Mouse (Mus musculus) layer of hippocampus, adult 11-12 months (tissue): ENCODE data around the gene Gm11111.

Experiments
- DNase-seq: peaks from one replicate; pipeline ENCODE4 v3.0.0; 2022; ENCODE audit warnings: low spot score

The Gm11111 gene

DNA sequence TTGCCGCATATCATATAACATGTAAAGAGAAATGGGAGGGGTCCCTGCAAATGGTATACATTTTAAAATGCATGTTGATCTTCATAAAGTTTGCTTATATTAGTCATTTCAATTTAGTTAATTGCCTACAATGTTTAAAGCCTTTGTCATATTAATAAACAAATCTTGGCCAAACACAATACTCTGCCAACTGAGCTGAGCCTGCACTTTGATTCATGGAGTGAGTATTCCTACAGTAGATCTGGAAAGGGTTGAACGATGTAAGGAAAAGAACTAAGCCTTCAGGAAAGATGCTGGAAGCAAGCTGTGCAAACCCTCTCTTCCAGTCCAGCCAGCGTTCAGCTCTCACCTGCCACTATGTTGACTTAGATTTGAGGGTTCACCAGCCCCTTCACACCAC lies 29.6 kb downstream of the Gm11111 start:
- no peak for DNase-seq

DNA sequence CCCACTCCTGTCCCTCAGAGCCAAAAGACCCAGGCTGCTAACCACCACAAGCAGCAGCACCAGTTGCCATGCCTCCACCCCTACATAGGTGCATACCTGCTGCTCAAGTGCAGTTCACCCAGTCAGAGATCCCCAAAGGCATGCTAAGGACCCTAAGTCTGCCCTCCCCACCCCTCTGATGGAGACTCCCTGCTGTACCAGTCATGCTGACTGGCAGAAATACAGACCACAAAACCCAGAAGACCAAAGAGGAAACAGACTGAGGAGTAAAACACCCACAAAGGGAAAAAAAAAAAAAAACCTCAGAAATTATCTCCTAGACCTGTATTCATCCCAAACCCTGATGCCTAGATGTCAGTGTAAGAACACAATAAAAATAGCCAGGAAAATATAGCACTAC lies 33.4 kb downstream of the Gm11111 start:
- DNase-seq, result no peak
